Comparison of ENCODE assay signal across 20 mouse cellular contexts in the genomic region with DNA sequence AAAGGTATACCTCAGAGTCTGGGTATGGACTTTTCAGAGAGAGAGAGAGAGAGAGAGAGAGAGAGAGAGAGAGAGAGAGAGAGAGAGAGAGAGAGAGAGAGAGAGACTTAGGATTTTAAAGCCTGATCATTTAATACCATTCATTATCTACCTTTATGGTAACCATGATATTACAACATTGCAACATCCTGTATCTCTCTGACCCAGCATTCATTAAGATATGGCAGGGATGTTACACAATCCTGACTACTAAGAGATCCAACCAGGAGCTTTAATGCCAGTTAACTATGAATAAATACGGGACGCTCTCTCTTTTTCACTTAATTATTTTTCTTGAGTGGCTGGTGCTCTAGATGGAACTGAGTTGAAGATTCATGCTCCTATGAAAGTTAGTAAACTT. TPM values are rescaled to one million over a fixed set of nuclear protein-coding genes. Genes with fewer than 3 reads are reported as not detected.
"Had no signal": no experiment of that assay in that cellular context is flagged by ENCODE, and none has a peak within 500 bp of the region (broad histone marks: within the 10 kb centered on the region; RNA-seq: fewer than 3 reads in every experiment).

No protein-coding gene starts in this region.

- H3K4me2 ChIP-seq: neural tube, embryonic 13.5 days; neural tube, embryonic 15.5 days; stomach, embryonic 15.5 days had no signal

- H3K36me3 ChIP-seq: neural tube, embryonic 13.5 days; neural tube, embryonic 15.5 days; stomach, embryonic 15.5 days had no signal

- H3K4me3 ChIP-seq: neural tube, embryonic 13.5 days; neural tube, embryonic 15.5 days; stomach, embryonic 15.5 days had no signal

- H3K27ac ChIP-seq: neural tube, embryonic 13.5 days; neural tube, embryonic 15.5 days; stomach, embryonic 15.5 days; stomach, postnatal 0 days had no signal

- H3K9me3 ChIP-seq: neural tube, embryonic 13.5 days; neural tube, embryonic 15.5 days; stomach, embryonic 15.5 days had no signal

- H3K9ac ChIP-seq: neural tube, embryonic 13.5 days; neural tube, embryonic 15.5 days; stomach, embryonic 15.5 days had no signal

- DNase-seq: retina, postnatal 1 day; right cerebral cortex, adult 18-20 months; right cerebral cortex, postnatal 14 days; right cerebral cortex, postnatal 25 days; right cerebral cortex, postnatal 4 days; spleen, adult 18-20 months; thymus, adult 18-20 months; thymus, adult 2 months; thymus, postnatal 14 days; thymus, postnatal 25 days; thymus, postnatal 36 days; thymus, postnatal 4 days had no signal

- H3K27me3 ChIP-seq: neural tube, embryonic 13.5 days; neural tube, embryonic 15.5 days; stomach, embryonic 15.5 days had no signal

- H3K4me1 ChIP-seq: neural tube, embryonic 13.5 days; neural tube, embryonic 15.5 days; stomach, embryonic 15.5 days had no signal

RNA-seq across cellular contexts. Expression of a gene that starts 39.4 kb away (rescaled TPM):
- polyA plus RNA-seq: neural tube, embryonic 13.5 days; small intestine, adult 2 months; spleen, adult 2 months; stomach, embryonic 15.5 days; stomach, postnatal 0 days; thymus, postnatal 0 days; urinary bladder, adult 2 months had no signal
